Mouse (Mus musculus) heart, embryonic 16.5 days (tissue): Measurements from ENCODE around the gene Sap30l. TPM values are rescaled to one million over a fixed set of nuclear protein-coding genes. Genes with fewer than 3 reads are reported as not detected.
"Not testable (repeated sequence)": the region's sequence is repeated elsewhere in the genome, so short reads cannot be mapped to it uniquely, and the experiment has no call there.

Experiments
- ATAC-seq: fragments of 200-750 bp; cut with Nextera tagmentation; replicated peaks from 2 replicates; pipeline ENCODE4 v1.8.0; 2017; ENCODE audit warnings: moderate number of reproducible peaks; ENCODE audit not compliant: insufficient read depth, low FRiP score; ENCODE audit errors: extremely low read depth
- H3K27ac ChIP-seq: fragments of 300-500 bp; sonication (generic); 2 replicates; pipeline ENCODE4 v1.5.1; 2014; ENCODE audit warnings: mild to moderate bottlenecking, low read length, control low read depth, moderate library complexity
- H3K27me3 ChIP-seq: fragments of 300-500 bp; sonication (generic); 2 replicates; pipeline ENCODE4 v1.6.1; 2014; ENCODE audit warnings: low read length, mixed read lengths; ENCODE audit not compliant: control insufficient read depth, insufficient read depth
- H3K36me3 ChIP-seq: fragments of 300-500 bp; sonication (generic); 2 replicates; pipeline ENCODE4 v1.6.1; 2014; ENCODE audit not compliant: control insufficient read depth, insufficient read depth
- H3K4me1 ChIP-seq: fragments of 300-500 bp; sonication (generic); 2 replicates; pipeline ENCODE4 v1.6.1; 2014; ENCODE audit warnings: low read length, mixed read lengths; ENCODE audit not compliant: control insufficient read depth, insufficient read depth
- H3K4me2 ChIP-seq: fragments of 300-500 bp; sonication (generic); 2 replicates; pipeline ENCODE4 v1.6.1; 2014; ENCODE audit warnings: low read depth, mild to moderate bottlenecking, control low read depth, low read length
- H3K4me3 ChIP-seq: fragments of 300-500 bp; sonication (generic); 2 replicates; pipeline ENCODE4 v1.5.1; 2014; ENCODE audit warnings: mild to moderate bottlenecking, control low read depth, low read length
- H3K9ac ChIP-seq: fragments of 300-500 bp; sonication (generic); 2 replicates; pipeline ENCODE4 v1.6.1; 2014; ENCODE audit warnings: low read length, control low read depth
- H3K9me3 ChIP-seq: fragments of 300-500 bp; sonication (generic); replicated peaks from 2 replicates; pipeline ENCODE4 v1.6.1; 2016; ENCODE audit warnings: low read length; ENCODE audit not compliant: control insufficient read depth
- WGBS: fragments of 180-500 bp; shearing (Covaris S2); extraction: QIAGEN DNeasy Blood & Tissue Kit; methylation state at CpG from one replicate; pipeline ENCODE4 v1.1.7; 2014; 5-methylcytosine and 5-hydroxymethylcytosine counted together
- polyA plus RNA-seq: library from polyadenylated mRNA; unstranded; fragments of >200 nt; fragmentation: Nextera tagmentation; extraction: Ambion mirVana; gene quantifications from 2 replicates; pipeline ENCODE4 v1.2.1, GENCODE M21; 2015

The Sap30l gene
- polyA plus RNA-seq, 1 experiment from 2014 or later = 5.7 TPM

GRCm38 (mm10) chr11:57825234-57825633, 23.8 kb downstream of the Sap30l start:
- H3K9ac ChIP-seq, H3K4me2 ChIP-seq, H3K4me3 ChIP-seq, ATAC-seq, H3K36me3 ChIP-seq, H3K9me3 ChIP-seq, H3K27ac ChIP-seq: not testable (repeated sequence)
- Histone ChIP-seq H3K4me1 (peaks cover 16% of the 10 kb centered on the region), H3K27me3 (peaks cover 13% of the 10 kb centered on the region)
- WGBS = 56% methylated on average over 10 of the region's 11 CpGs

DNA sequence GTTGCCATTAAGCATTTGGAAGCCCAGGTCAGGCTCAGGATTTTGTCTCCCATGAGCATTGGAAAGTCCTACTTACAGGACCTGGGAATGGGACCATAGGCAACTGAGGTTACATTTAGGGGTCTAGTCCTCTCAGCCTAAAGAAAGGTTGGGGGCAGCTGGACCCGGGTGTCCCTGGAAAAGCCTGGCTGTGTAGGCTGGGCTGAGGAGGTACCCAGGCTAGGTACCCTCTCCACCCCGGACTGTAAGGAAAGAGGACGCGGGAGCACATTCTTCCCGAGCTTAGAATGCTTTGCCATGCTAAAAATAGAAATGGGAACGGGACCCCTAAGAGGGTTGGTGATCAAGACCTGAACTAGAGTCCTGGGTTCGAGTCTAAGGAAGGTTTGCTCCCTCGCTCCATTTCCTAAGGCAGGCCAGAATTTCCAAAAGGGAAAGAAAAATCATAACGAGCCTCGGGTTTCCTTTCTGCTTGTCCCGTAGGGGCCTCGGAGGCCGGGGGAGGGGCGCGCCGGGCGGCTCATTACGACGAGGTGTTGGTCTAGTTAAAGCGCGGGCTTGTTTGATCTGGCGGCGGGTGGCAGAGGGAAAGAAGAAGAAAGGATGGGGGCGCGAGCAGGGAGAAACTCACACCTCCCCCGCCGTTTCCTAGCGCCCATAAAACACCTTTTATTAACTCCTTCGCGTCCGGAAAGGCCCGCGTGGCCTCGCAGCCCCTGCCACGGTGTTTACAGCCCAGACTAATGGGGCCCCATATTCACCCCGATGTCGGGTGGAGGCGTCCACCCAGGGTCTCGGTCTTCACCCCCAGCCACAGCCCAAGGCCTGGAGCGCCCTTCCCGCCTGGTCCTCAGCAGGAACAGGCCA, 25.8 kb downstream of the Sap30l start:
- H3K27me3 ChIP-seq = peaks cover 30% of the 10 kb centered on the region
- H3K4me1 ChIP-seq = peaks cover 12% of the 10 kb centered on the region
- peak overlapping the region; percentile 68 for H3K9ac ChIP-seq

GRCm38 (mm10) chr11:57827915-57828545, 26.6 kb downstream of the Sap30l start:
- ATAC-seq = no peak
- Histone ChIP-seq H3K4me1 (peaks cover 12% of the 10 kb centered on the region), H3K9me3 (no peaks in the 10 kb centered on the region), H3K9ac (peak overlapping the region; percentile 68), H3K27ac (no peak overlapping the region), H3K27me3 (peaks cover 33% of the 10 kb centered on the region), H3K36me3 (no peaks in the 10 kb centered on the region), H3K4me2 (peak overlapping the region; percentile 81), H3K4me3 (peak overlapping the region; percentile 52)
- WGBS = 4% methylated on average over 33 of the region's 33 CpGs

More for the DNA sequence above, 25.8 kb downstream of the Sap30l start:
- Histone ChIP-seq H3K36me3 (no peaks in the 10 kb centered on the region), H3K9me3 (no peaks in the 10 kb centered on the region), H3K27ac (no peak overlapping the region), H3K4me2 (peak overlapping the region; percentile 81), H3K4me3 (peak overlapping the region; percentile 52)
- no peak for ATAC-seq
- WGBS = 2% methylated on average over 41 of the region's 41 CpGs

GRCm38 (mm10) chr11:57828955-57829870, 27.8 kb downstream of the Sap30l start:
- ATAC-seq = no peak
- H3K27ac ChIP-seq = no peak overlapping the region
- H3K4me1 ChIP-seq = peaks cover 12% of the 10 kb centered on the region
- 9% methylated on average over 53 of the region's 53 CpGs for WGBS
- no peaks in the 10 kb centered on the region for H3K36me3 ChIP-seq
- H3K9me3 ChIP-seq = no peaks in the 10 kb centered on the region
- peak overlapping the region; percentile 48 for H3K4me3 ChIP-seq
- H3K27me3 ChIP-seq = peaks cover 45% of the 10 kb centered on the region
- H3K4me2 ChIP-seq = peak overlapping the region; percentile 81
- peak overlapping the region; percentile 22; the same call in 1 of the 2 replicates for H3K9ac ChIP-seq

GRCm38 (mm10) chr11:57829871-57830775, 28.7 kb downstream of the Sap30l start:
- H3K4me1 ChIP-seq = peaks cover 12% of the 10 kb centered on the region
- H3K36me3 ChIP-seq = no peaks in the 10 kb centered on the region
- no peak for ATAC-seq
- H3K27ac ChIP-seq = peak overlapping the region; percentile 4; the same call in 1 of the 2 replicates
- WGBS = 38% methylated on average over 17 of the region's 17 CpGs
- H3K27me3 ChIP-seq = peaks cover 48% of the 10 kb centered on the region
- peak overlapping the region; percentile 48 for H3K4me3 ChIP-seq
- no peaks in the 10 kb centered on the region for H3K9me3 ChIP-seq
- H3K4me2 ChIP-seq = peak overlapping the region; percentile 81
- peak overlapping the region; percentile 49 for H3K9ac ChIP-seq

DNA sequence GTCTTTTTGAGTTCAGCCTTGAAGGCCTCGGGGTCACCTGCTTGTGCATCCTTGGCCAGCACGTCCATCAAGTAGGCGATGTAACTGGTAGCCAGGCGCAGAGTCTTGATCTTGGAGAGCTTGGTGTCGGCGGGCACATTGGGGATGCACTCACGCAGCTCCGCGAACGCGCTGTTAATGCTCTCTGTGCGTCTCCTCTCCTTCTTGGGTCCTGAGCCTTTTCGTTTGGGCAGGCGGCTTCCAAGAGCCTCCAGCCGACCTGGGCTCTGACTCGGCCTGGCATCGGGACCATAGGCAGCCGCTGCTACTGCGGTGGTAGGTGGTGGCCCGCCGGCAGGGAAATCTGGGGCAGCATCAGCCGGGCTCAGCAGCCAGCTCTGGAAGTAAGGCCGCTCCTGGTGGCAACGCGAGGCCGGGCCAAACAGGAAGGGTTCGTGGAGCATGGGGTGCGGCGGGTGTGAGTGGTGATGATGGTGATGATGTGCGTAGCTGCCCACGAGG, 29.9 kb downstream of the Sap30l start:
- WGBS = 11% methylated on average over 31 of the region's 31 CpGs
- no peaks in the 10 kb centered on the region for H3K9me3 ChIP-seq
- peak overlapping the region; percentile 76 for H3K27ac ChIP-seq
- peak overlapping the region; percentile 64 for H3K9ac ChIP-seq
- no peak for ATAC-seq
- peaks cover 60% of the 10 kb centered on the region for H3K27me3 ChIP-seq
- H3K36me3 ChIP-seq = no peaks in the 10 kb centered on the region
- peak overlapping the region; percentile 81 for H3K4me2 ChIP-seq
- H3K4me1 ChIP-seq = peaks cover 12% of the 10 kb centered on the region
- H3K4me3 ChIP-seq = peak overlapping the region; percentile 48

GRCm38 (mm10) chr11:57831861-57832260, 30.4 kb downstream of the Sap30l start:
- Histone ChIP-seq H3K4me2 (peak overlapping the region; percentile 81), H3K27ac (peak overlapping the region; percentile 76), H3K36me3 (no peaks in the 10 kb centered on the region), H3K27me3 (peaks cover 66% of the 10 kb centered on the region), H3K4me1 (peaks cover 12% of the 10 kb centered on the region), H3K4me3 (peak overlapping the region; percentile 48), H3K9ac (peak overlapping the region; percentile 64), H3K9me3 (no peaks in the 10 kb centered on the region)
- ATAC-seq = peak; percentile 62
- 32% methylated on average over 15 of the region's 16 CpGs for WGBS
